Mouse (Mus musculus) megakaryocyte, embryonic 14.5 days (primary cell): ENCODE measurements at regions not wholly inside any gene's neighbourhood (a gene's known extent, or its start where the extent isn't known, plus 50 kb on each side); places are given as distances from the start of the nearest gene placed in this dataset.
A peak's percentile ranks its signal among the peaks of the same experiment; 100 is the strongest.

Source experiments
- H3K27me3 ChIP-seq: replicated peaks from 2 replicates; pipeline ENCODE3; 2012; ENCODE audit warnings: inconsistent platforms
- H3K36me3 ChIP-seq: replicated peaks from 2 replicates; pipeline ENCODE3; 2012; ENCODE audit warnings: low read length, inconsistent platforms, mixed read lengths
- H3K4me1 ChIP-seq: 2 replicates; pipeline ENCODE4 v1.6.1; 2012; ENCODE audit warnings: inconsistent platforms
- H3K4me3 ChIP-seq: replicated peaks from 2 replicates; pipeline ENCODE3; 2012; ENCODE audit warnings: moderate library complexity, mild to moderate bottlenecking, inconsistent platforms
- H3K9me3 ChIP-seq: 2 replicates; pipeline ENCODE4 v1.6.1; 2012; ENCODE audit warnings: inconsistent platforms
- FLI1 ChIP-seq: IDR thresholded peaks from 2 replicates; pipeline ENCODE4 v1.6.1; 2012; ENCODE audit warnings: low read length, inconsistent platforms, mixed read lengths
- GATA1 ChIP-seq: IDR thresholded peaks from 3 replicates; pipeline ENCODE4 v1.6.1; 2012; ENCODE audit warnings: mixed read lengths, low read length, inconsistent platforms, borderline replicate concordance

DNA sequence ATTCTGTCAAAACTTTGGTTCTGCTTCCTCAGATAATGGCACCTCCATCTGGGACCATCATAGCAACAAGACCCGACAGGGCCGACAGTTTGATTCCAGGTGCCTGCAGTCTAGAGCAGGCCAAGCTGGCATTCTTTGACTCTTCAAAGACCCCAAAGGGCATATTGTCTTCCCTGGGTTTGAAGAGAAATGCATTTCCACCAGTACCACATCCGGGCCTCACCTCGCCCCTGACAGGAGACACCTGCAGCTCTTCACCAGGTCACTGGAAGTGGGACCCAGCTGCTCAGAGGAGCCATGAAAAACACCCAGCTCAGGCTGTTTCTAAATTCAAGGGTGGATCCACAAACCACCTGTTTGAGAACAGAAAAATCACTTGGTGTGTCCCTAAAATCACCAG lies 222.2 kb downstream of the Emx2 start:
- TF ChIP-seq GATA1 (no peak), FLI1 (no peak)
- Histone ChIP-seq H3K27me3 (no peaks in the 10 kb centered on the region), H3K36me3 (no peaks in the 10 kb centered on the region), H3K9me3 (no peaks in the 10 kb centered on the region), H3K4me3 (no peak overlapping the region), H3K4me1 (no peaks in the 10 kb centered on the region)

GRCm38 (mm10) chr19:59684292-59684691 lies 226.1 kb downstream of the Emx2 start:
- Histone ChIP-seq H3K9me3 (no peaks in the 10 kb centered on the region), H3K27me3 (no peaks in the 10 kb centered on the region), H3K36me3 (no peaks in the 10 kb centered on the region), H3K4me3 (no peak overlapping the region), H3K4me1 (no peaks in the 10 kb centered on the region)
- TF ChIP-seq GATA1 (no peak), FLI1 (no peak)

GRCm38 (mm10) chr19:59685826-59686717 lies 227.9 kb downstream of the Emx2 start:
- no peaks in the 10 kb centered on the region for H3K36me3 ChIP-seq
- TF ChIP-seq FLI1 (no peak), GATA1 (no peak)
- no peaks in the 10 kb centered on the region for H3K9me3 ChIP-seq
- H3K4me1 ChIP-seq: no peaks in the 10 kb centered on the region
- no peaks in the 10 kb centered on the region for H3K27me3 ChIP-seq
- peak overlapping the region; percentile 21 for H3K4me3 ChIP-seq

GRCm38 (mm10) chr19:59687206-59687605 lies 229.0 kb downstream of the Emx2 start:
- Histone ChIP-seq H3K36me3 (no peaks in the 10 kb centered on the region), H3K4me3 (no peak overlapping the region), H3K27me3 (no peaks in the 10 kb centered on the region), H3K4me1 (no peaks in the 10 kb centered on the region), H3K9me3 (no peaks in the 10 kb centered on the region)
- TF ChIP-seq FLI1 (no peak), GATA1 (no peak)

DNA sequence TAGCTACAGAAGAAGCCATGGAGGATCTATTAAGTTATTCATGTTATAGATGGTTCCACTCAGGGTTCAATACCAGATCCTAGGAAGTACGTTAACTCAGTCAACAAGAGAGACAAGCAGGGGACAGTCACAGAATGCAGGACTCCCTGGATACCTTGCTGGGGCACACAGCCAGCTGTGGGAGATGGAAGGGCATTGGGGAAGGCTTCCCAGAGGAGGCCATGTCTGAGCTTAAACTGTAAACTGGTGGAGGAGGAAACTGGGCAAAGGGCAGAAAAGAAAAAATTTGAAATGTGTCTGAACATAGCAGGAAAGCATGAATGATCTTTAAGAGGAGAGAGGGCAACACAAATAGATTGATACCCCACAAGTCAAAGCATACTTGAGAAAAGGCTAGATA lies 229.5 kb downstream of the Emx2 start:
- Histone ChIP-seq H3K4me1 (no peaks in the 10 kb centered on the region), H3K36me3 (no peaks in the 10 kb centered on the region), H3K9me3 (no peaks in the 10 kb centered on the region), H3K4me3 (no peak overlapping the region), H3K27me3 (no peaks in the 10 kb centered on the region)
- TF ChIP-seq FLI1 (no peak), GATA1 (no peak)

GRCm38 (mm10) chr19:59691541-59692096 lies 233.4 kb downstream of the Emx2 start:
- TF ChIP-seq GATA1: no peak
- no peak for TF ChIP-seq FLI1
- Histone ChIP-seq H3K4me1 (no peaks in the 10 kb centered on the region), H3K27me3 (no peaks in the 10 kb centered on the region), H3K9me3 (no peaks in the 10 kb centered on the region), H3K36me3 (no peaks in the 10 kb centered on the region), H3K4me3 (no peak overlapping the region)

DNA sequence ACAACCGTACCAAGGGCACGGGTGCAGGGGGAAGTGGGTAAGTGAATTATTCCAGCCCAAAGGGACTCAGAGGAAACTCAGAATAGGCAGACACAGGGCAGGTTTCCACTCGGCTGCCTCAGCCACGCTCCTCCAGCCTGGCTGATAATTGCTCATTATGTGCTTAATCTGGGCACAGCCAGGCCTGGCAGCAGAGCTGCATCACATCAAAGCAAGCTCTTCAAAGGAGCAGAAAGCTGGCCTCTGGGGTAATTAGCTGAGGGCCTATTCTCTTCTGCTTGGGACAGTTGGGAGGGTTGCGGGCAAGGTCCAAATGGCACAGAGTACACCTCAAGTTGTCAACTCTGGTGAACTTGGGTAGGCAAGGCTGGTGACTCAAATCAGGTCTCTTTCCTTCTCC lies 239.5 kb downstream of the Emx2 start:
- H3K4me3 ChIP-seq: no peak overlapping the region
- no peaks in the 10 kb centered on the region for H3K36me3 ChIP-seq
- no peaks in the 10 kb centered on the region for H3K4me1 ChIP-seq
- TF ChIP-seq GATA1 (no peak), FLI1 (no peak)
- no peaks in the 10 kb centered on the region for H3K27me3 ChIP-seq
- H3K9me3 ChIP-seq: no peaks in the 10 kb centered on the region

DNA sequence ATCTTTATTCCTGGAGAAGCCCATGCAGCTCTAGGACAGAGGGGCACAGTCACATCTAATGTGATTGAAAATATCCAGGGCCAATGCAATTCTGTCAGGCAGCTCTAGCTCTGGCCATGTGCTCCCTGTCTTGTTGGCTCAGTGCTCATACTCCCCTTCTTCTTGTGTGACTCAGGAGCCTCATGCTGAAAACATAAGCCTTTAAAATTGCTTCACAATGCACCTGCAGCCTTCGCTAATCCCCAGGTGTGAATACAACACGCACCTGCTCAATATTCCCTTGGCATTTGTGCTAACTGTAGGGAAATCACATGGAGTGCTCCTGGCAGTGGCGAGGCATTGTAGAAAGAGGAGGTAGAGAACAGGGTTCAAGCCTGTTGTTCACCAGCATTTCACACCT lies 242.0 kb downstream of the Emx2 start:
- H3K4me3 ChIP-seq: no peak overlapping the region
- TF ChIP-seq FLI1: no peak
- no peak for TF ChIP-seq GATA1

DNA sequence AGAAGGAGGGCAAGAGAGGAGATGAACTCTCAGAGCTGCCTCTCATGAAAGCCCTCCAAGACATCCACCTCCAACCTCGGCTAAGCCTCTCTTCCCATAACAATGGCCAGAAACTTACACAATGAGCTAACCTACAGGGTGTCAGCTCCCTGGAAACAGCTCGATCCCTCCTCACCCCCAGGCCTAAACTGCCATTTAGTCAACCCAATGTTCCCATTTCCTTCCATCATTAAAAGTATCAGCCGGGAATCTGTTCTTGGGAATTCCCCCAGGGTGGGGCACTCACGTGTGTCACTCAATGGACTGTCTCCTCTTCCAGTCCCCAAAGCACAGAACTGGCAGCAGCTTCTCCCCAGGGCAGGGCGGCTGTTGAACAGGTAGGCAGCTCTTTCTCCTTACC lies 236.3 kb downstream of the Rab11fip2 start:
- Histone ChIP-seq H3K27me3 (no peaks in the 10 kb centered on the region), H3K9me3 (peaks cover 10% of the 10 kb centered on the region; the same call in 1 of the 2 replicates), H3K4me3 (no peak overlapping the region), H3K4me1 (no peaks in the 10 kb centered on the region), H3K36me3 (no peaks in the 10 kb centered on the region)
- TF ChIP-seq FLI1 (no peak), GATA1 (no peak)

More for the DNA sequence above, 242.0 kb downstream of the Emx2 start:
- Histone ChIP-seq H3K9me3 (no peaks in the 10 kb centered on the region), H3K4me1 (no peaks in the 10 kb centered on the region), H3K36me3 (no peaks in the 10 kb centered on the region), H3K27me3 (no peaks in the 10 kb centered on the region)

- Histone ChIP-seq H3K4me3 (no peak overlapping the region), H3K9me3 (peaks cover 10% of the 10 kb centered on the region; the same call in 1 of the 2 replicates), H3K36me3 (no peaks in the 10 kb centered on the region), H3K4me1 (no peaks in the 10 kb centered on the region), H3K27me3 (no peaks in the 10 kb centered on the region)
- TF ChIP-seq FLI1: no peak
- no peak for TF ChIP-seq GATA1
Observed at GRCm38 (mm10) chr19:59709180-59709579, 234.3 kb downstream of the Rab11fip2 start.
